Mouse (Mus musculus): ENCODE results near the gene Camta1. TPM values are rescaled to one million over a fixed set of nuclear protein-coding genes. Genes with fewer than 3 reads are reported as not detected.
A peak's percentile ranks its signal among the peaks of the same experiment; 100 is the strongest.

Gene Camta1
- polyA plus RNA-seq, 1 experiment from 2014 or later, result 206 TPM

DNA sequence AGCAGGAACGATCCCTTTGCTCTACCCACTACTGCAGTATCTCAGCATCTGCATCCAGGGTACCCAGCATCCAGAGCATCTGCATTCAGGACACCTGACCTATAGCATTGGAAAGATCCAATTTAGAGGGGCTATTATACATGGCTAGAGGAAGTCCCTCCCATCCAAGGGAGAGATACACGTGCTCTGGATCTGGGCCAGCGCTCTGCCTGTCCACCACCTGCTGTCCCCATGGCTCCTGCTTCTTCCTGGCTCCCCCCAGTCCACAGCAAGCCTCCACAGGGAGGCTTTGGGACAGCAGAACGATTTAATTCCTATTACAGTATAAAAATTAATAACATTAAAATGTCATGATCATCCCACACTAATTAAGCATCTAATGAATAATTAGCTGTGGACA is 605.1 kb downstream of the Camta1 start:
- Histone ChIP-seq H3K9ac (replicated peaks; ENCODE audit: low read depth, low read length) (no peak overlapping the region), H3K36me3 (ENCODE audit: control insufficient read depth, insufficient read depth, low read length) (no peaks in the 10 kb centered on the region), H3K9me3 (ENCODE audit: control insufficient read depth, low read length) (no peaks in the 10 kb centered on the region), H3K4me3 (ENCODE audit: low read depth, low read length) (no peak overlapping the region), H3K27me3 (ENCODE audit: control insufficient read depth, insufficient read depth, low read length) (no peaks in the 10 kb centered on the region), H3K4me2 (ENCODE audit: low read depth, low read length) (no peak overlapping the region), H3K4me1 (ENCODE audit: control insufficient read depth, insufficient read depth, low read length) (no peaks in the 10 kb centered on the region), H3K27ac (ENCODE audit: low read depth, low read length) (no peak overlapping the region)
- ATAC-seq (ENCODE audit: low read depth), result no peak
- WGBS, result 39% methylated on average over 4 of the region's 4 CpGs

DNA sequence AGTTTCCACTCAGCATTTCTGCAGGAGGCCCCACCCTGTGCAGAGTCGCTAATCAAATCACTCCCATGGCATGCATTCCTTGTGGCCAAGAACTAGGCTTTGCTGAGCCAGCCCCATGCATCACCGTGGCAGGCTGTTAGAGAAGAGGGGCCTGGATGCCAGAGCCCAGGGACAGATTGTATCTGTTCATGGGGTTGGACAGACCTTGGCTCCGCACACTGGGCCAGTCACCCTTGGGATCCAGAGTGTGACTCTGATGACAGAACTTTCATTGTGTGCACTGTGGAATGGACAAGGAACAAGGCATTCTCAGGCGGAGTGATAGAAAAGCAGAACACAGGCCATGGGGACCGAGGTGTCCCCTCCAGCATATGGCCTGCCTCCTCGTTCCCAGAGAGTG is 610.9 kb downstream of the Camta1 start:
- H3K27me3 ChIP-seq (ENCODE audit: control insufficient read depth, insufficient read depth, low read length), result no peaks in the 10 kb centered on the region
- no peaks in the 10 kb centered on the region for H3K36me3 ChIP-seq (ENCODE audit: control insufficient read depth, insufficient read depth, low read length)
- no peaks in the 10 kb centered on the region for H3K9me3 ChIP-seq (ENCODE audit: control insufficient read depth, low read length)
- no peaks in the 10 kb centered on the region for H3K4me1 ChIP-seq (ENCODE audit: control insufficient read depth, insufficient read depth, low read length)
- WGBS, result 90% methylated on average over 6 of the region's 6 CpGs
- no peak overlapping the region for H3K4me3 ChIP-seq (ENCODE audit: low read depth, low read length)
- H3K4me2 ChIP-seq (ENCODE audit: low read depth, low read length), result no peak overlapping the region
- no peak overlapping the region for H3K27ac ChIP-seq (ENCODE audit: low read depth, low read length)
- no peak for ATAC-seq (ENCODE audit: low read depth)
- H3K9ac ChIP-seq (replicated peaks; ENCODE audit: low read depth, low read length), result no peak overlapping the region

DNA sequence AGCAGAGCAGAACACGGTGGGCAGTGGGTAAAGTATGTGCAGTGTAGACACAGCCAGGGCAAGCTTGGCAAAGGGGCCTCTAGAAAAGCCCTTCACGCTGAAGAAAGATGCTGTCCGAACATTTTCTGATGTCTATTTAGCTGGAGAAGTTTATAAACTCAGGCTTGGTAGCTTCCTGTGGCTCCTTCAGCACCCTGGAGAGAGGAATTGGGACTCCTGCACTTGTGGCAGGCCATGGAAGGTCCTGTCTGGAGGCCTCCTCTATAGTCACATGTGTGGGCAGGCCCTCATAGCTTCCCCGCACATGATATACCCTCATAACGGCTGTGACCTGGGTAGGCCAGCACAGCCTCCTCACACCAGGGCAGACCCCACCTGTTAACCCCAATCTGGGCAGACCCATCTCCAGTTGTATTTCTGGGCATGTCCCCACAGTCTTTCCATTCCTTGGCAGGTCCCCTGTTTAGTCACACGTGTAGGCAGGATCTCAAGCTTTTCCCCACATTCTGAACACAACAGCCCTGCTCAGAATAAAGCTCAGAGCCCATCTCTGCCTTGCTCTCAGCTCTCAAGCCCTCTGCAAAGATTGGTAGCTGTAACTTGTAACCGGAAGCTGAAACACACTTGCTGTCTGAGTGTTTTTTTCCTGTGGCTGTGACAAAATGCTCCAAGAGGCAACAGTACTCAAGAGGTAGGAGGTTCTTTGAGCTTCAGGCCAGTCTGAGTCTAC is 616.4 kb downstream of the Camta1 start:
- no peaks in the 10 kb centered on the region for H3K27me3 ChIP-seq (ENCODE audit: control insufficient read depth, insufficient read depth, low read length)
- no peaks in the 10 kb centered on the region for H3K9me3 ChIP-seq (ENCODE audit: control insufficient read depth, low read length)
- H3K4me2 ChIP-seq (ENCODE audit: low read depth, low read length), result no peak overlapping the region
- WGBS, result 57% methylated on average over 7 of the region's 7 CpGs
- H3K27ac ChIP-seq (ENCODE audit: low read depth, low read length), result no peak overlapping the region
- no peak for ATAC-seq (ENCODE audit: low read depth)
- no peak overlapping the region for H3K9ac ChIP-seq (replicated peaks; ENCODE audit: low read depth, low read length)
- H3K36me3 ChIP-seq (ENCODE audit: control insufficient read depth, insufficient read depth, low read length), result no peaks in the 10 kb centered on the region
- peaks cover 19% of the 10 kb centered on the region for H3K4me1 ChIP-seq (ENCODE audit: control insufficient read depth, insufficient read depth, low read length)
- no peak overlapping the region for H3K4me3 ChIP-seq (ENCODE audit: low read depth, low read length)

DNA sequence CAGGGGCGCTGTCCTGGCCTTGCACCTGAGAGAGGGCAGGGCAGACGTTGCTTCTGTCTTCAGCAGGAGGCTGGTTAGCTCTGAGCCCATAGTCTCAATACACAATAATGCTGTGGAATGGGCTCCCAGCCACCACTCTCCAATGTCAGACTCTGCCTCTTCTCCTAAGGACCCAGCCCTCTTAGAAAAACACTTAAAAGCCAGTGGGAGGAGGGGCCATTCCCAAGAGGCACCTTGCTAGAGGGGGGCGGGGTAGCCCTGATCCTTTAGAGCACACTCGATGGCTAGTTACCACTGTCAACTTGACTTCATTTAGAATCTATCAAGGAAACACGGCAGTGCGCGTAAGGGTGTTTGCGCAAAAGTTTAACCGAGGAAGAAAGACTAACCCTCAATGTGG is 618.2 kb downstream of the Camta1 start:
- Histone ChIP-seq H3K36me3 (ENCODE audit: control insufficient read depth, insufficient read depth, low read length) (no peaks in the 10 kb centered on the region), H3K27me3 (ENCODE audit: control insufficient read depth, insufficient read depth, low read length) (no peaks in the 10 kb centered on the region), H3K4me1 (ENCODE audit: control insufficient read depth, insufficient read depth, low read length) (peaks cover 19% of the 10 kb centered on the region), H3K4me2 (ENCODE audit: low read depth, low read length) (no peak overlapping the region), H3K9ac (replicated peaks; ENCODE audit: low read depth, low read length) (no peak overlapping the region), H3K9me3 (ENCODE audit: control insufficient read depth, low read length) (no peaks in the 10 kb centered on the region), H3K27ac (ENCODE audit: low read depth, low read length) (no peak overlapping the region), H3K4me3 (ENCODE audit: low read depth, low read length) (no peak overlapping the region)
- 55% methylated on average over 9 of the region's 9 CpGs for WGBS
- ATAC-seq (ENCODE audit: low read depth), result no peak

GRCm38 (mm10) chr4:151242751-151243150 is 618.9 kb downstream of the Camta1 start:
- H3K9me3 ChIP-seq (ENCODE audit: control insufficient read depth, low read length), result no peaks in the 10 kb centered on the region
- peak; percentile 36; the same call in 1 of the 2 replicates for ATAC-seq (ENCODE audit: low read depth)
- H3K27ac ChIP-seq (ENCODE audit: low read depth, low read length), result no peak overlapping the region; the same call in 1 of the 2 replicates
- H3K4me1 ChIP-seq (ENCODE audit: control insufficient read depth, insufficient read depth, low read length), result peaks cover 19% of the 10 kb centered on the region
- H3K27me3 ChIP-seq (ENCODE audit: control insufficient read depth, insufficient read depth, low read length), result no peaks in the 10 kb centered on the region
- H3K4me2 ChIP-seq (ENCODE audit: low read depth, low read length), result no peak overlapping the region
- H3K9ac ChIP-seq (replicated peaks; ENCODE audit: low read depth, low read length), result no peak overlapping the region
- 13% methylated on average over 12 of the region's 12 CpGs for whole genome bisulfite sequencing
- H3K36me3 ChIP-seq (ENCODE audit: control insufficient read depth, insufficient read depth, low read length), result no peaks in the 10 kb centered on the region
- no peak overlapping the region for H3K4me3 ChIP-seq (ENCODE audit: low read depth, low read length)

DNA sequence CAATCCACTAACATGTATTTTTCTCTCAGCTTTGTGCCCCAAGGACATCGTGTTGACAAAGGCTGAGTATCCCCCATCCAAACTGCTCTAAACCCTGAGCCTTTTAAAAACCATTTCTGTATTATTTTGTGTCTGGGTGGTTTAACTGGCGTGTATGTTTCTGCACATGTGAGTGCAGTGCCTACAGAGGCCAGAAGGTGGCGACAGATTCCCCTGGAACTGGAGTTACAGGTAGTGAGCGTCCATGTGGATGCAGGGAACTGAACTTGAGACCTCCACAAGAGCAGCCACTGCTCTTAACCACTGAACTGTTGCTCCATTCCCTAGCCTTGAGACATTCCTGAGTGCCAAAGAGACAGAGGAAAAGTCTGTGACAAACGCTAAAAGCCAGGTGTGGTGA is 621.2 kb downstream of the Camta1 start:
- H3K27ac ChIP-seq (ENCODE audit: low read depth, low read length), result no peak overlapping the region
- no peak for ATAC-seq (ENCODE audit: low read depth)
- WGBS, result 80% methylated on average over 5 of the region's 5 CpGs
- no peak overlapping the region for H3K4me2 ChIP-seq (ENCODE audit: low read depth, low read length)
- H3K9ac ChIP-seq (replicated peaks; ENCODE audit: low read depth, low read length), result no peak overlapping the region
- no peak overlapping the region for H3K4me3 ChIP-seq (ENCODE audit: low read depth, low read length)
- H3K27me3 ChIP-seq (ENCODE audit: control insufficient read depth, insufficient read depth, low read length), result no peaks in the 10 kb centered on the region
- H3K9me3 ChIP-seq (ENCODE audit: control insufficient read depth, low read length), result no peaks in the 10 kb centered on the region
- H3K4me1 ChIP-seq (ENCODE audit: control insufficient read depth, insufficient read depth, low read length), result peaks cover 19% of the 10 kb centered on the region
- H3K36me3 ChIP-seq (ENCODE audit: control insufficient read depth, insufficient read depth, low read length), result no peaks in the 10 kb centered on the region

DNA sequence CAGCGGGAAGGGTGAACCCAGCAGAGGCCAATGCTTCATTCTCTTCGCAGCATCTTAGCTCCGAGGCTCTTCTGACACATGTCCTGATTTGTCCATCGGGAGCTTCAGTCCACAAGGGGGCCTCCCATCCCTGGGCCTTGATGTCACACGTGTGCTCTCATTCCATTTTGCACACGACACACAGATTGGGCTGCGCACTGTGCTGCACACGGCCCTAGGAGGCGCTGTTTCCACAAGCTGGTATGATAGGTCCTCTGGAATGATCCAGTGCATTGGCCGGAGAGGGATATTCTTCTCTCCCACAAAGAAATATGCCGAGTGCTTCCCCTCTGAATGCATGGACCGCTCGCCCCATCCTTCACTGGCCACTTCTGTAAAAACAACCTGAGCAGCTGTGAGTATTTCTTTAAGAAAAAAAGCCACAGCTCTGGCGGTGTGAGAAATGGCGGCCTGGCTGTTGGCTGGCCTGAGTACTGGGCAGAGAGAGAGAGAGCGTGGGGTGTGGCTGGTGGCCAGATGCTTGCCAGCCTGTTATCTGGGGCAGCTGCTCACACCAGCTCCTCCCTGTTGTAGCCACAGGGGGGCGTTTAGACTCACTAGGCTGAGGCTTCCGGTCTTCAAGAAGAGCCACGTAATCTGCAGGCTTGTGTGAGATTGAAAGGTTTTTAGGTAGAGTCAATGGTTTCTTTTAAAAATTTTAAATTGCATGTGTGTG is 622.5 kb downstream of the Camta1 start:
- ATAC-seq (ENCODE audit: low read depth), result 0 out of 2 replicates have a peak, but pooled peaks have one; percentile 48
- 80% methylated on average over 19 of the region's 19 CpGs for WGBS
- peaks cover 14% of the 10 kb centered on the region for H3K4me1 ChIP-seq (ENCODE audit: control insufficient read depth, insufficient read depth, low read length)

DNA sequence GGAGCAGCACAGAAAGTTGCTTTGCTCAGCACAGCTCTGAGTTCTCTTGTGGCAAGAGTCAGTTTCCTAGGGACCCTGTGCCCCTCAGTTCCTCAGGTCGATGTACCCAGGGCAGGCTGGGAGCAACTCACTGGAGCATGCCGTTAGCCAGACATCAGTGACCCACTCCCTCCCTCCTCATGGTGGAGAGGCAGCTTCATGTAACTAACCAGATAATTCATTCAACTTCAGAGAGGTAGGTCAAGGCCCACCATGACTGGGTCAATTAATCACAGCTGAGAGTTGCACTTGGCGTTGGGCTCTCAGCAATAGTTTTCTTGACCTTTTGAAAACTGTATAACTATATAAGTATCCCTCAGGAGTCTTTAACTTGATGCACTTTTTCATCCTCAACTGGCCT is 624.2 kb downstream of the Camta1 start:
- no peak overlapping the region for H3K9ac ChIP-seq (replicated peaks; ENCODE audit: low read depth, low read length)
- no peaks in the 10 kb centered on the region for H3K9me3 ChIP-seq (ENCODE audit: control insufficient read depth, low read length)
- no peak for ATAC-seq (ENCODE audit: low read depth)

More for the DNA sequence above, 622.5 kb downstream of the Camta1 start:
- Histone ChIP-seq H3K9ac (replicated peaks; ENCODE audit: low read depth, low read length) (no peak overlapping the region), H3K27me3 (ENCODE audit: control insufficient read depth, insufficient read depth, low read length) (no peaks in the 10 kb centered on the region), H3K36me3 (ENCODE audit: control insufficient read depth, insufficient read depth, low read length) (no peaks in the 10 kb centered on the region), H3K27ac (ENCODE audit: low read depth, low read length) (no peak overlapping the region), H3K4me3 (ENCODE audit: low read depth, low read length) (no peak overlapping the region), H3K4me2 (ENCODE audit: low read depth, low read length) (no peak overlapping the region), H3K9me3 (ENCODE audit: control insufficient read depth, low read length) (no peaks in the 10 kb centered on the region)

DNA sequence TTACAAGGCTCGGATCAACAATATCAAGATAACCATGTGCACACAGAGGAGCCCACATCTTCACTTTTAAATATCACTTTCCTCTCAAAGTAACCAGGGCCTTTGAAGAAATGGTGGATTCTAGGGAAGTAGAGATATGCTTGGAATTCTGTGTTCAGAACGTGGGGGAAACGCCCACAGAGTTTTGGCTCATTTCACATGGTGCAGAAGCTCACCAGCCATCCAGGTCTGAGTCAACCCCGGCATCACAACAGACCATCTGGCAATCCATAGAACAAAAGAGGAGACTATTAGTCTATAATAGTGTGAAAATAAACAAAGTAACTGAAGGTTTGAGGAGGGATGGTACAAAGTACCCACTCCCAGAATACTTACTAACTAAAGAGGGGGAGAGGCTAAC is 626.7 kb downstream of the Camta1 start:
- Histone ChIP-seq H3K4me2 (ENCODE audit: low read depth, low read length) (no peak overlapping the region), H3K9me3 (ENCODE audit: control insufficient read depth, low read length) (no peaks in the 10 kb centered on the region), H3K27me3 (ENCODE audit: control insufficient read depth, insufficient read depth, low read length) (no peaks in the 10 kb centered on the region), H3K4me1 (ENCODE audit: control insufficient read depth, insufficient read depth, low read length) (no peaks in the 10 kb centered on the region), H3K36me3 (ENCODE audit: control insufficient read depth, insufficient read depth, low read length) (no peaks in the 10 kb centered on the region), H3K9ac (replicated peaks; ENCODE audit: low read depth, low read length) (no peak overlapping the region), H3K4me3 (ENCODE audit: low read depth, low read length) (no peak overlapping the region), H3K27ac (ENCODE audit: low read depth, low read length) (no peak overlapping the region)
- no peak for ATAC-seq (ENCODE audit: low read depth)
- 84% methylated on average over 4 of the region's 4 CpGs for WGBS

More for the DNA sequence above, 624.2 kb downstream of the Camta1 start:
- H3K36me3 ChIP-seq (ENCODE audit: control insufficient read depth, insufficient read depth, low read length), result no peaks in the 10 kb centered on the region
- WGBS, result 75% methylated on average over 3 of the region's 3 CpGs
- H3K4me3 ChIP-seq (ENCODE audit: low read depth, low read length), result no peak overlapping the region
- H3K4me2 ChIP-seq (ENCODE audit: low read depth, low read length), result no peak overlapping the region
- no peak overlapping the region for H3K27ac ChIP-seq (ENCODE audit: low read depth, low read length)
- no peaks in the 10 kb centered on the region for H3K27me3 ChIP-seq (ENCODE audit: control insufficient read depth, insufficient read depth, low read length)
- H3K4me1 ChIP-seq (ENCODE audit: control insufficient read depth, insufficient read depth, low read length), result 0 out of 2 replicates have a peak, but pooled peaks cover 1% of the 10 kb centered on the region
